In the genomic region with DNA sequence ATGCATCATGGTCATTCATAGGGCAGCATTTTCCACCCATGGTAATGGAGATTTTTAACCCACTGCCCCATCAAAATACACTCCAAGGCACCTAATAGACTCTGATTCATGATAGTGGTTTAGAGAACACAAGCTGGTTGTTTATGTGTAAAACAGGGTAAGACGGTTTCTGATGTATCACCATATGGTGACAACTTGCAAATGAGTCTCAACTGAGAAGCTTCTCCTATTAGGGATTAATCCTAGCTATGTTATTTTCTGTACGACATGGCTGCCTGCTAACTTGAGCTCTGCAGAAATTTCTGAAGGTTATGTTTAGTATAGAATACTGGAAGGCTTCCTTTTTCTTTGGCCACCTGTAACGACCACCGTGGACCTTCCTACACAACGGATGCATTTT, we compare ENCODE assay signal across 26 mouse cellular contexts. TPM values are rescaled to one million over a fixed set of nuclear protein-coding genes. Genes with fewer than 3 reads are reported as not detected.
A peak's percentile ranks its signal among the peaks of the same experiment; 100 is the strongest.
DNase-seq lines count a peak whose midpoint lies in the region; ATAC-seq and TF ChIP-seq lines count a peak whose summit lies in the region.
"Had no signal": no experiment of that assay in that cellular context is flagged by ENCODE, and none has a peak within 500 bp of the region (broad histone marks: within the 10 kb centered on the region; RNA-seq: fewer than 3 reads in every experiment).

No protein-coding gene starts in this region.

- 72% methylated on average over 5 of the region's 5 CpGs for WGBS in heart, embryonic 13.5 days
- 77% methylated on average over 5 of the region's 5 CpGs for WGBS in hindbrain, postnatal 0 days
- WGBS in hindbrain, embryonic 14.5 days: 84% methylated on average over 5 of the region's 5 CpGs
- WGBS in lung, postnatal 0 days: 53% methylated on average over 5 of the region's 5 CpGs

- H3K27ac ChIP-seq in heart, embryonic 13.5 days (replicated peaks): peak overlapping the region; percentile 77
- H3K27ac ChIP-seq in hindbrain, postnatal 0 days: peak overlapping the region; percentile 26; the same call in 1 of the 2 replicates
- no peak overlapping the region for H3K27ac ChIP-seq in hindbrain, embryonic 14.5 days
- H3K27ac ChIP-seq in lung, postnatal 0 days (ENCODE audit: low read length): peak overlapping the region; percentile 33
- H3K27ac ChIP-seq: forebrain, embryonic 12.5 days; hindbrain, embryonic 10.5 days; intestine, embryonic 15.5 days; layer of hippocampus, adult 2 months; left cerebral cortex, adult 2 months; liver, embryonic 12.5 days had no signal

- H3K36me3 ChIP-seq in heart, embryonic 13.5 days: no peaks in the 10 kb centered on the region
- H3K36me3 ChIP-seq in hindbrain, postnatal 0 days (ENCODE audit: insufficient read depth, low read length): no peaks in the 10 kb centered on the region; the same call in 1 of the 2 replicates
- peaks cover 5% of the 10 kb centered on the region; the same call in 1 of the 2 replicates for H3K36me3 ChIP-seq in hindbrain, embryonic 14.5 days (replicated peaks; ENCODE audit: control insufficient read depth, insufficient read depth)
- no peaks in the 10 kb centered on the region for H3K36me3 ChIP-seq in lung, postnatal 0 days (ENCODE audit: insufficient read depth, low read length)
- H3K36me3 ChIP-seq: forebrain, embryonic 12.5 days; hindbrain, embryonic 10.5 days; intestine, embryonic 15.5 days; liver, embryonic 12.5 days had no signal

- no peak overlapping the region for H3K4me2 ChIP-seq in heart, embryonic 13.5 days
- H3K4me2 ChIP-seq in hindbrain, postnatal 0 days (ENCODE audit: low read depth, low read length): no peak overlapping the region
- H3K4me2 ChIP-seq in hindbrain, embryonic 14.5 days (replicated peaks): no peak overlapping the region
- no peak overlapping the region for H3K4me2 ChIP-seq in lung, postnatal 0 days (replicated peaks; ENCODE audit: low read depth, low read length)
- H3K4me2 ChIP-seq: forebrain, embryonic 12.5 days; intestine, embryonic 15.5 days; liver, embryonic 12.5 days had no signal

- no peak overlapping the region for H3K9ac ChIP-seq in heart, embryonic 13.5 days
- H3K9ac ChIP-seq in hindbrain, postnatal 0 days (replicated peaks; ENCODE audit: low read length): no peak overlapping the region
- no peak overlapping the region for H3K9ac ChIP-seq in hindbrain, embryonic 14.5 days
- no peak overlapping the region for H3K9ac ChIP-seq in lung, postnatal 0 days (replicated peaks; ENCODE audit: low read depth)
- H3K9ac ChIP-seq: forebrain, embryonic 12.5 days; intestine, embryonic 15.5 days; liver, embryonic 12.5 days; liver, postnatal 0 days had no signal

- no peak for TF ChIP-seq EP300 in lung, postnatal 0 days (IDR thresholded peaks at IDR 0.05)

- no peak overlapping the region for H3K4me3 ChIP-seq in heart, embryonic 13.5 days
- H3K4me3 ChIP-seq in hindbrain, postnatal 0 days (ENCODE audit: low read length): no peak overlapping the region
- H3K4me3 ChIP-seq in hindbrain, embryonic 14.5 days (replicated peaks; ENCODE audit: low read length): no peak overlapping the region
- no peak overlapping the region for H3K4me3 ChIP-seq in lung, postnatal 0 days (ENCODE audit: low read depth, low read length)
- H3K4me3 ChIP-seq: erythroblast, embryonic 14.5 days; forebrain, embryonic 12.5 days; hindbrain, embryonic 10.5 days; intestine, embryonic 15.5 days; layer of hippocampus, adult 2 months; left cerebral cortex, adult 2 months; liver, embryonic 12.5 days had no signal

- H3K9me3 ChIP-seq in heart, embryonic 13.5 days: no peaks in the 10 kb centered on the region
- H3K9me3 ChIP-seq in hindbrain, postnatal 0 days (ENCODE audit: low read length): no peaks in the 10 kb centered on the region
- H3K9me3 ChIP-seq in hindbrain, embryonic 14.5 days (ENCODE audit: control insufficient read depth, low read length): no peaks in the 10 kb centered on the region
- no peaks in the 10 kb centered on the region for H3K9me3 ChIP-seq in lung, postnatal 0 days (ENCODE audit: low read length)
- H3K9me3 ChIP-seq: forebrain, embryonic 12.5 days; hindbrain, embryonic 10.5 days; intestine, embryonic 15.5 days; liver, embryonic 12.5 days had no signal

- no peaks in the 10 kb centered on the region for H3K27me3 ChIP-seq in heart, embryonic 13.5 days (replicated peaks)
- no peaks in the 10 kb centered on the region for H3K27me3 ChIP-seq in hindbrain, postnatal 0 days (ENCODE audit: insufficient read depth, low read length)
- no peaks in the 10 kb centered on the region for H3K27me3 ChIP-seq in hindbrain, embryonic 14.5 days (ENCODE audit: control insufficient read depth, insufficient read depth, low read length)
- no peaks in the 10 kb centered on the region for H3K27me3 ChIP-seq in lung, postnatal 0 days (replicated peaks; ENCODE audit: insufficient read depth, low read length)
- H3K27me3 ChIP-seq: forebrain, embryonic 12.5 days; intestine, embryonic 15.5 days; liver, embryonic 12.5 days had no signal

- no peak for ATAC-seq in heart, embryonic 13.5 days (ENCODE audit: extremely low read depth, insufficient number of reproducible peaks, low FRiP score, low TSS enrichment)
- ATAC-seq in hindbrain, postnatal 0 days: no peak
- ATAC-seq in hindbrain, embryonic 14.5 days (ENCODE audit: low FRiP score): no peak
- no peak for ATAC-seq in lung, postnatal 0 days
- ATAC-seq: hindbrain, embryonic 16.5 days; intestine, embryonic 15.5 days; liver, embryonic 12.5 days; Patski had no signal

- no peak for TF ChIP-seq CTCF in hindbrain, postnatal 0 days (IDR thresholded peaks at IDR 0.05; ENCODE audit: low read depth)
- no peak for TF ChIP-seq CTCF in lung, postnatal 0 days (IDR thresholded peaks at IDR 0.05)

- DNase-seq in cerebellum, adult 9-10 months: peak; percentile 71
- no peak for DNase-seq in cerebellum, postnatal 36 days
- no peak for DNase-seq in heart, adult 11 months
- DNase-seq in hindbrain, postnatal 0 days (ENCODE audit: low spot score): no peak
- no peak for DNase-seq in hindbrain, embryonic 14.5 days (ENCODE audit: low spot score)
- no peak for DNase-seq in lung, postnatal 0 days (ENCODE audit: low spot score)
- no peak for DNase-seq in lung, postnatal 25 days (ENCODE audit: low spot score)
- DNase-seq: gastrocnemius, postnatal 10 days; kidney, adult 2 months; kidney, postnatal 36 days; liver, postnatal 0 days; midbrain, embryonic 14.5 days; thymus, postnatal 4 days had no signal

- H3K4me1 ChIP-seq in heart, embryonic 13.5 days: no peaks in the 10 kb centered on the region
- no peaks in the 10 kb centered on the region for H3K4me1 ChIP-seq in hindbrain, postnatal 0 days (ENCODE audit: insufficient read depth, low read length)
- H3K4me1 ChIP-seq in hindbrain, embryonic 14.5 days (replicated peaks; ENCODE audit: control insufficient read depth, insufficient read depth, low read length): no peaks in the 10 kb centered on the region
- no peaks in the 10 kb centered on the region for H3K4me1 ChIP-seq in lung, postnatal 0 days (ENCODE audit: insufficient read depth, low read depth, low read length)
- H3K4me1 ChIP-seq: forebrain, embryonic 12.5 days; hindbrain, embryonic 10.5 days; intestine, embryonic 15.5 days; liver, embryonic 12.5 days had no signal

RNA-seq across cellular contexts. Expression of a gene that starts 21.1 kb away (rescaled TPM):
- 24.1 and 26.7 TPM in 2 replicates for polyA plus RNA-seq in heart, embryonic 13.5 days (2015; fragmentation: Nextera tagmentation; extraction: Ambion mirVana)
- 514 and 592 TPM in 2 replicates for total RNA-seq in hindbrain, postnatal 0 days (2014; rRNA removed)
- polyA plus RNA-seq in hindbrain, postnatal 0 days (2015; fragmentation: Nextera tagmentation; extraction: Ambion mirVana): 1,749 and 1,766 TPM in 2 replicates
- 1,468 and 1,692 TPM in 2 replicates for polyA plus RNA-seq in hindbrain, embryonic 14.5 days (2014; fragmentation: Nextera tagmentation; extraction: Ambion mirVana)
- 12.5 and 16.3 TPM in 2 replicates for polyA plus RNA-seq in lung, postnatal 0 days (2015; fragmentation: Nextera tagmentation; extraction: Ambion mirVana)
- total RNA-seq: common myeloid progenitor, adult 5-6 weeks; MEL; monocyte, adult 5-6 weeks had no signal
- polyA plus RNA-seq: Patski had no signal

Comparison
In these comparisons a context has a peak if more than half of its experiments do, and no peak if none do; other contexts are left out.
1. RNA of a gene that starts 21.1 kb away (polyA plus RNA-seq): 1,749 to 1,766 TPM in hindbrain, postnatal 0 days and 1,468 to 1,692 TPM in hindbrain, embryonic 14.5 days; 24.1 to 26.7 TPM in heart, embryonic 13.5 days and 12.5 to 16.3 TPM in lung, postnatal 0 days; every median in the first group is over 10 times any median in the second.